Mouse (Mus musculus): ENCODE measurements around the gene Abr. TPM values are rescaled to one million over a fixed set of nuclear protein-coding genes. Genes with fewer than 3 reads are reported as not detected.

Gene Abr
- polyA plus RNA-seq (2012; rRNA removed) (67.5 and 82.3 TPM in 2 replicates), polyA plus RNA-seq (2014; fragmentation: Nextera tagmentation; extraction: Ambion mirVana) (39.7 and 44.5 TPM in 2 replicates)

DNA sequence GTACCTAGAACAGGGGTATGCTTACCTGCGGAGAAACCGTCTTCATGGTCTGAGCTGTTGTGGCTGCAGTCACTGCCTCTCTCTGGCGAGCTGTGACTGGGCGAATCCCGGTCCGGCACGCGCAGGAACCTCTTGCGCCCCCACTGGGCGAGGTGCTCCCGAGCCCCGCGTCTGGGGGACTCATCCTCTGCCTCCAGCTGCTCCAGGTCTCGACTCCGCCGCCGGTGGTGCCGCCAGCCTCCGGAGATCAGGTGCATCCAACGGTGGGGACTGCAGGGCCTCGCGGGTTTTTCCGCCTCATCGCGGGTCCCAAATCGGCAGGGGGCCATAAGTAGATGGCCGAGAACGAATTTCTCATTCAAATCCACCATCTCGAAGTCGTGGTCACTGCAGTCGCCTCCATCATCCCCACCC lies at the start of gene Abr:
Gene Abr, minus strand, starts transcription at position 163 of the 414 bp plus-strand sequence.
- WGBS: under 1% methylated on average over 24 of the region's 31 CpGs
- DNase-seq (ENCODE audit: low spot score): no peak
- peaks cover 8% of the 10 kb centered on the region; the same call in 1 of the 2 replicates for H3K27me3 ChIP-seq (ENCODE audit: control insufficient read depth, insufficient read depth, low read length)
- H3K4me2 ChIP-seq (replicated peaks; ENCODE audit: low read depth, low read length, severe bottlenecking): peak within 1 kb of the TSS; percentile 94
- H3K27ac ChIP-seq (replicated peaks; ENCODE audit: low read depth, low read length): no peak within 1 kb of the TSS
- ATAC-seq (ENCODE audit: low FRiP score, low read depth): no peak
- H3K4me1 ChIP-seq (ENCODE audit: control insufficient read depth, insufficient read depth, low read length): peaks cover 12% of the 10 kb centered on the region
- peak within 1 kb of the TSS; percentile 69 for H3K4me3 ChIP-seq (replicated peaks; ENCODE audit: low read length)
- no peak for TF ChIP-seq POLR2A (IDR thresholded peaks at IDR 0.05; ENCODE audit: borderline replicate concordance, extremely low read depth, insufficient read depth, insufficient read length)
- H3K9ac ChIP-seq (ENCODE audit: low read depth, low read length, severe bottlenecking): peak within 1 kb of the TSS; percentile 61
- H3K9me3 ChIP-seq (ENCODE audit: control insufficient read depth, low read length): no peaks in the 10 kb centered on the region
- no peaks in the 10 kb centered on the region for H3K36me3 ChIP-seq (ENCODE audit: control insufficient read depth, insufficient read depth, low read length)

DNA sequence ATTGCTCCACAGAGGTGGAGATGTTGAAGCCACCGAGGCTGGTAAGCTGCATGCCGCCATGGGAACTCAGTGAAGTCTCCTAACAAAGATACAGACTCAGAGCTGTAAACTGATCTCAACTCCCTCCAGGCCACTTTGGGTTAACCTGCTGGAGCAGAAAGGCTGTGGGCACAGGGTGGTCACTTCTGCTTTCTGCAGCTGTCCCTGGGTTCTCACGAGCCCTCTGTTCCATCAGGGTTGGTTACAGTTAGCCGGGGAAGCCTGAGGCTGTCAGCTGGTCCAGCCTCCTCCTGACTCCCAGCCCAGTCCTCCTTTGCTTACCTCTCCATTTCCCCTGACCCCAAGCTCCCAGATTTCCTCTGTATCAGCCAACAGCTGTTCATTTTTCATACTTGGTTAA lies 45.7 kb upstream of the Abr start:
- Histone ChIP-seq H3K9ac (ENCODE audit: low read depth, low read length, severe bottlenecking) (no peak overlapping the region), H3K9me3 (ENCODE audit: control insufficient read depth, low read length) (no peaks in the 10 kb centered on the region), H3K4me1 (ENCODE audit: control insufficient read depth, insufficient read depth, low read length) (peaks cover 2% of the 10 kb centered on the region; the same call in 1 of the 2 replicates), H3K4me2 (replicated peaks; ENCODE audit: low read depth, low read length, severe bottlenecking) (no peak overlapping the region), H3K27ac (replicated peaks; ENCODE audit: low read depth, low read length) (no peak overlapping the region), H3K27me3 (ENCODE audit: control insufficient read depth, insufficient read depth, low read length) (peaks cover 56% of the 10 kb centered on the region), H3K36me3 (ENCODE audit: control insufficient read depth, insufficient read depth, low read length) (no peaks in the 10 kb centered on the region), H3K4me3 (replicated peaks; ENCODE audit: low read length) (no peak overlapping the region)
- ATAC-seq (ENCODE audit: low FRiP score, low read depth) (no peak), DNase-seq (ENCODE audit: low spot score) (no peak)
- TF ChIP-seq POLR2A (IDR thresholded peaks at IDR 0.05; ENCODE audit: borderline replicate concordance, extremely low read depth, insufficient read depth, insufficient read length): no peak
- WGBS: 27% methylated on average over 4 of the region's 4 CpGs

- no peak overlapping the region for H3K27ac ChIP-seq (replicated peaks; ENCODE audit: low read depth, low read length)
- peak overlapping the region; percentile 36 for H3K9ac ChIP-seq (ENCODE audit: low read depth, low read length, severe bottlenecking)
- no peaks in the 10 kb centered on the region for H3K9me3 ChIP-seq (ENCODE audit: control insufficient read depth, low read length)
- H3K4me2 ChIP-seq (replicated peaks; ENCODE audit: low read depth, low read length, severe bottlenecking): peak overlapping the region; percentile 63
- peak overlapping the region; percentile 36 for H3K4me3 ChIP-seq (replicated peaks; ENCODE audit: low read length)
- H3K36me3 ChIP-seq (ENCODE audit: control insufficient read depth, insufficient read depth, low read length): no peaks in the 10 kb centered on the region
- WGBS: 13% methylated on average over 30 of the region's 35 CpGs
- H3K4me1 ChIP-seq (ENCODE audit: control insufficient read depth, insufficient read depth, low read length): no peaks in the 10 kb centered on the region
- ATAC-seq (ENCODE audit: low FRiP score, low read depth) (no peak), DNase-seq (ENCODE audit: low spot score) (no peak)
- no peak for TF ChIP-seq POLR2A (IDR thresholded peaks at IDR 0.05; ENCODE audit: borderline replicate concordance, extremely low read depth, insufficient read depth, insufficient read length)
- H3K27me3 ChIP-seq (ENCODE audit: control insufficient read depth, insufficient read depth, low read length): peaks cover 39% of the 10 kb centered on the region
These were observed 44.0 kb upstream of the Abr start for GRCm38 (mm10) chr11:76666002-76666649.

- no peaks in the 10 kb centered on the region for H3K36me3 ChIP-seq (ENCODE audit: control insufficient read depth, insufficient read depth, low read length)
- H3K9ac ChIP-seq (ENCODE audit: low read depth, low read length, severe bottlenecking): no peak overlapping the region
- no peak overlapping the region for H3K4me3 ChIP-seq (replicated peaks; ENCODE audit: low read length)
- DNase-seq (ENCODE audit: low spot score) (no peak), ATAC-seq (ENCODE audit: low FRiP score, low read depth) (no peak)
- TF ChIP-seq POLR2A (IDR thresholded peaks at IDR 0.05; ENCODE audit: borderline replicate concordance, extremely low read depth, insufficient read depth, insufficient read length): no peak
- no peaks in the 10 kb centered on the region for H3K9me3 ChIP-seq (ENCODE audit: control insufficient read depth, low read length)
- WGBS: 42% methylated on average over 7 of the region's 7 CpGs
- peaks cover 23% of the 10 kb centered on the region for H3K27me3 ChIP-seq (ENCODE audit: control insufficient read depth, insufficient read depth, low read length)
- H3K4me2 ChIP-seq (replicated peaks; ENCODE audit: low read depth, low read length, severe bottlenecking): no peak overlapping the region
- H3K4me1 ChIP-seq (ENCODE audit: control insufficient read depth, insufficient read depth, low read length): peaks cover 7% of the 10 kb centered on the region
- no peak overlapping the region for H3K27ac ChIP-seq (replicated peaks; ENCODE audit: low read depth, low read length)
These were observed 39.8 kb upstream of the Abr start for GRCm38 (mm10) chr11:76661790-76662468.

- Histone ChIP-seq H3K4me3 (replicated peaks; ENCODE audit: low read length) (no peak overlapping the region), H3K36me3 (ENCODE audit: control insufficient read depth, insufficient read depth, low read length) (no peaks in the 10 kb centered on the region), H3K4me1 (ENCODE audit: control insufficient read depth, insufficient read depth, low read length) (peaks cover 7% of the 10 kb centered on the region), H3K9me3 (ENCODE audit: control insufficient read depth, low read length) (no peaks in the 10 kb centered on the region), H3K9ac (ENCODE audit: low read depth, low read length, severe bottlenecking) (peak overlapping the region; percentile 21; the same call in 1 of the 2 replicates), H3K27ac (replicated peaks; ENCODE audit: low read depth, low read length) (no peak overlapping the region), H3K4me2 (replicated peaks; ENCODE audit: low read depth, low read length, severe bottlenecking) (no peak overlapping the region), H3K27me3 (ENCODE audit: control insufficient read depth, insufficient read depth, low read length) (no peaks in the 10 kb centered on the region)
- WGBS: 12% methylated on average over 14 of the region's 14 CpGs
- peak; percentile 63; the same call in 1 of the 2 replicates for ATAC-seq (ENCODE audit: low FRiP score, low read depth)
- no peak for DNase-seq (ENCODE audit: low spot score)
- TF ChIP-seq POLR2A (IDR thresholded peaks at IDR 0.05; ENCODE audit: borderline replicate concordance, extremely low read depth, insufficient read depth, insufficient read length): no peak
These were observed 37.2 kb upstream of the Abr start for GRCm38 (mm10) chr11:76659138-76659930.

Data from limb, embryonic 14.5 days (tissue).